Mouse (Mus musculus): ENCODE results near the gene Camk1d. TPM values are rescaled to one million over a fixed set of nuclear protein-coding genes. Genes with fewer than 3 reads are reported as not detected.

Gene Camk1d
- polyA plus RNA-seq, 1 experiment: 1.9 TPM

- H3K27ac ChIP-seq (replicated peaks; ENCODE audit: low read depth, low read length): no peak overlapping the region
- H3K4me1 ChIP-seq (ENCODE audit: control insufficient read depth, insufficient read depth, insufficient read length, low read length): no peaks in the 10 kb centered on the region
Observed at GRCm38 (mm10) chr2:5656326-5656725, 58.0 kb downstream of the Camk1d start.

GRCm38 (mm10) chr2:5652071-5652470 lies 62.2 kb downstream of the Camk1d start:
- H3K4me3 ChIP-seq (ENCODE audit: insufficient read depth, low read depth, low read length): no peak overlapping the region
- H3K4me1 ChIP-seq (ENCODE audit: control insufficient read depth, insufficient read depth, insufficient read length, low read length): no peaks in the 10 kb centered on the region
- no peak overlapping the region for H3K27ac ChIP-seq (replicated peaks; ENCODE audit: low read depth, low read length)

More at GRCm38 (mm10) chr2:5656326-5656725, 58.0 kb downstream of the Camk1d start:
- no peak overlapping the region for H3K4me3 ChIP-seq (ENCODE audit: insufficient read depth, low read depth, low read length)

GRCm38 (mm10) chr2:5651285-5651870 lies 62.9 kb downstream of the Camk1d start:
- Histone ChIP-seq H3K4me1 (ENCODE audit: control insufficient read depth, insufficient read depth, insufficient read length, low read length) (no peaks in the 10 kb centered on the region), H3K4me3 (ENCODE audit: insufficient read depth, low read depth, low read length) (no peak overlapping the region), H3K27ac (replicated peaks; ENCODE audit: low read depth, low read length) (no peak overlapping the region)

GRCm38 (mm10) chr2:5649226-5649625 lies 65.1 kb downstream of the Camk1d start:
- no peak overlapping the region for H3K4me3 ChIP-seq (ENCODE audit: insufficient read depth, low read depth, low read length)
- H3K27ac ChIP-seq (replicated peaks; ENCODE audit: low read depth, low read length): no peak overlapping the region
- H3K4me1 ChIP-seq (ENCODE audit: control insufficient read depth, insufficient read depth, insufficient read length, low read length): no peaks in the 10 kb centered on the region

- Histone ChIP-seq H3K4me1 (ENCODE audit: control insufficient read depth, insufficient read depth, insufficient read length, low read length) (no peaks in the 10 kb centered on the region), H3K27ac (replicated peaks; ENCODE audit: low read depth, low read length) (no peak overlapping the region), H3K4me3 (ENCODE audit: insufficient read depth, low read depth, low read length) (no peak overlapping the region)
Observed at GRCm38 (mm10) chr2:5648764-5649163, 65.6 kb downstream of the Camk1d start.

GRCm38 (mm10) chr2:5646322-5646721 lies 68.0 kb downstream of the Camk1d start:
- no peak overlapping the region for H3K27ac ChIP-seq (replicated peaks; ENCODE audit: low read depth, low read length)
- H3K4me1 ChIP-seq (ENCODE audit: control insufficient read depth, insufficient read depth, insufficient read length, low read length): no peaks in the 10 kb centered on the region
- H3K4me3 ChIP-seq (ENCODE audit: insufficient read depth, low read depth, low read length): no peak overlapping the region

GRCm38 (mm10) chr2:5645584-5645983 lies 68.7 kb downstream of the Camk1d start:
- Histone ChIP-seq H3K4me3 (ENCODE audit: insufficient read depth, low read depth, low read length) (no peak overlapping the region), H3K4me1 (ENCODE audit: control insufficient read depth, insufficient read depth, insufficient read length, low read length) (no peaks in the 10 kb centered on the region), H3K27ac (replicated peaks; ENCODE audit: low read depth, low read length) (no peak overlapping the region)

- no peaks in the 10 kb centered on the region for H3K4me1 ChIP-seq (ENCODE audit: control insufficient read depth, insufficient read depth, insufficient read length, low read length)
- no peak overlapping the region for H3K4me3 ChIP-seq (ENCODE audit: insufficient read depth, low read depth, low read length)
- H3K27ac ChIP-seq (replicated peaks; ENCODE audit: low read depth, low read length): no peak overlapping the region
Observed at GRCm38 (mm10) chr2:5643937-5644336, 70.4 kb downstream of the Camk1d start.

- H3K27ac ChIP-seq (replicated peaks; ENCODE audit: low read depth, low read length): no peak overlapping the region
- H3K4me3 ChIP-seq (ENCODE audit: insufficient read depth, low read depth, low read length): no peak overlapping the region
- H3K4me1 ChIP-seq (ENCODE audit: control insufficient read depth, insufficient read depth, insufficient read length, low read length): no peaks in the 10 kb centered on the region
Observed at GRCm38 (mm10) chr2:5643226-5643625, 71.1 kb downstream of the Camk1d start.

GRCm38 (mm10) chr2:5642624-5643023 lies 71.7 kb downstream of the Camk1d start:
- Histone ChIP-seq H3K27ac (replicated peaks; ENCODE audit: low read depth, low read length) (no peak overlapping the region), H3K4me3 (ENCODE audit: insufficient read depth, low read depth, low read length) (no peak overlapping the region), H3K4me1 (ENCODE audit: control insufficient read depth, insufficient read depth, insufficient read length, low read length) (no peaks in the 10 kb centered on the region)

- H3K27ac ChIP-seq (replicated peaks; ENCODE audit: low read depth, low read length): no peak overlapping the region
- H3K4me1 ChIP-seq (ENCODE audit: control insufficient read depth, insufficient read depth, insufficient read length, low read length): no peaks in the 10 kb centered on the region
- no peak overlapping the region for H3K4me3 ChIP-seq (ENCODE audit: insufficient read depth, low read depth, low read length)
Observed at GRCm38 (mm10) chr2:5641678-5642077, 72.6 kb downstream of the Camk1d start.

GRCm38 (mm10) chr2:5640586-5640985 lies 73.7 kb downstream of the Camk1d start:
- Histone ChIP-seq H3K4me1 (ENCODE audit: control insufficient read depth, insufficient read depth, insufficient read length, low read length) (no peaks in the 10 kb centered on the region), H3K4me3 (ENCODE audit: insufficient read depth, low read depth, low read length) (no peak overlapping the region), H3K27ac (replicated peaks; ENCODE audit: low read depth, low read length) (no peak overlapping the region)

- Histone ChIP-seq H3K27ac (replicated peaks; ENCODE audit: low read depth, low read length) (no peak overlapping the region), H3K4me3 (ENCODE audit: insufficient read depth, low read depth, low read length) (no peak overlapping the region), H3K4me1 (ENCODE audit: control insufficient read depth, insufficient read depth, insufficient read length, low read length) (no peaks in the 10 kb centered on the region)
Observed at GRCm38 (mm10) chr2:5636801-5637742, 77.2 kb downstream of the Camk1d start.

- no peak overlapping the region for H3K4me3 ChIP-seq (ENCODE audit: insufficient read depth, low read depth, low read length)
- no peak overlapping the region for H3K27ac ChIP-seq (replicated peaks; ENCODE audit: low read depth, low read length)
Observed at GRCm38 (mm10) chr2:5632355-5632684, 82.0 kb downstream of the Camk1d start.

GRCm38 (mm10) chr2:5631676-5632354 lies 82.5 kb downstream of the Camk1d start:
- H3K27ac ChIP-seq (replicated peaks; ENCODE audit: low read depth, low read length): no peak overlapping the region
- H3K4me1 ChIP-seq (ENCODE audit: control insufficient read depth, insufficient read depth, insufficient read length, low read length): no peaks in the 10 kb centered on the region
- H3K4me3 ChIP-seq (ENCODE audit: insufficient read depth, low read depth, low read length): no peak overlapping the region

More at GRCm38 (mm10) chr2:5632355-5632684, 82.0 kb downstream of the Camk1d start:
- no peaks in the 10 kb centered on the region for H3K4me1 ChIP-seq (ENCODE audit: control insufficient read depth, insufficient read depth, insufficient read length, low read length)
